Mouse (Mus musculus): ENCODE measurements around the gene Med11.
A peak's percentile ranks its signal among the peaks of the same experiment; 100 is the strongest.
"Not testable (repeated sequence)": the region's sequence is repeated elsewhere in the genome, so short reads cannot be mapped to it uniquely, and the experiment has no call there.

Gene Med11

GRCm38 (mm10) chr11:70451797-70452498 lies at the start of gene Med11:
TSS of gene Med11 (plus strand) at chr11:70451919.
- DNase-seq (ENCODE audit: low spot score in 2 of 2): peak; percentile 89 to 96

- peak in 1 of 2 experiments; percentile 34 for DNase-seq (ENCODE audit: low spot score in 2 of 2)
Observed at GRCm38 (mm10) chr11:70403598-70403997, 48.1 kb upstream of the Med11 start.

- DNase-seq (ENCODE audit: low spot score in 2 of 2): peak; percentile 76 to 85
Observed at GRCm38 (mm10) chr11:70409594-70410296, 42.0 kb upstream of the Med11 start, which contains the start of gene Pelp1. TSS of gene Pelp1 (minus strand) at chr11:70410031.

GRCm38 (mm10) chr11:70410297-70410643 lies 41.4 kb upstream of the Med11 start:
- no peak for DNase-seq (ENCODE audit: low spot score in 2 of 2)

- no peak for DNase-seq (ENCODE audit: low spot score in 2 of 2)
Observed at GRCm38 (mm10) chr11:70412591-70412990, 39.1 kb upstream of the Med11 start.

GRCm38 (mm10) chr11:70413961-70414360 lies 37.8 kb upstream of the Med11 start:
- peak in 1 of 2 experiments; percentile 79 for DNase-seq (ENCODE audit: low spot score in 2 of 2)

- DNase-seq (ENCODE audit: low spot score in 2 of 2): no peak
Observed at GRCm38 (mm10) chr11:70418199-70418598, 33.5 kb upstream of the Med11 start.

GRCm38 (mm10) chr11:70419486-70419885 lies 32.2 kb upstream of the Med11 start:
- no peak for DNase-seq (ENCODE audit: low spot score in 2 of 2)

GRCm38 (mm10) chr11:70426598-70426997 lies 25.1 kb upstream of the Med11 start:
- DNase-seq (ENCODE audit: low spot score in 2 of 2): not testable (repeated sequence)

GRCm38 (mm10) chr11:70431574-70431973 lies 20.1 kb upstream of the Med11 start:
- DNase-seq (ENCODE audit: low spot score in 2 of 2): no peak

GRCm38 (mm10) chr11:70432048-70432894 lies 19.4 kb upstream of the Med11 start, which contains the start of gene Arrb2:
TSS of gene Arrb2 (plus strand) at chr11:70432635.
- DNase-seq (ENCODE audit: low spot score in 2 of 2): peak; percentile 96 to 97

GRCm38 (mm10) chr11:70432895-70433568 lies 18.7 kb upstream of the Med11 start:
- DNase-seq (ENCODE audit: low spot score in 2 of 2): peak in 1 of 2 experiments; percentile 63

GRCm38 (mm10) chr11:70433569-70433943 lies 18.2 kb upstream of the Med11 start:
- no peak for DNase-seq (ENCODE audit: low spot score in 2 of 2)

- DNase-seq (ENCODE audit: low spot score in 2 of 2): no peak
Observed at GRCm38 (mm10) chr11:70433951-70434350, 17.8 kb upstream of the Med11 start.

GRCm38 (mm10) chr11:70435476-70435875 lies 16.2 kb upstream of the Med11 start:
- DNase-seq (ENCODE audit: low spot score in 2 of 2): no peak

- DNase-seq (ENCODE audit: low spot score in 2 of 2): no peak
Observed at GRCm38 (mm10) chr11:70437426-70437825, 14.3 kb upstream of the Med11 start.

- DNase-seq (ENCODE audit: low spot score in 2 of 2): no peak
Observed at GRCm38 (mm10) chr11:70438728-70439374, 12.9 kb upstream of the Med11 start.

GRCm38 (mm10) chr11:70440637-70441036 lies 11.1 kb upstream of the Med11 start:
- DNase-seq (ENCODE audit: low spot score in 2 of 2): no peak

GRCm38 (mm10) chr11:70441882-70442281 lies 9.8 kb upstream of the Med11 start:
- DNase-seq (ENCODE audit: low spot score in 2 of 2): no peak

- DNase-seq (ENCODE audit: low spot score in 2 of 2): no peak
Observed at GRCm38 (mm10) chr11:70443964-70444363, 7.8 kb upstream of the Med11 start.

- no peak for DNase-seq (ENCODE audit: low spot score in 2 of 2)
Observed at GRCm38 (mm10) chr11:70444667-70445066, 7.1 kb upstream of the Med11 start.
